Comparison of ENCODE assay signal across 20 mouse cellular contexts in genomic region chr12:112757896-112758295, GRCm38 (mm10).
"Had no signal": no experiment of that assay in that cellular context is flagged by ENCODE, and none has a peak within 500 bp of the region (broad histone marks: within the 10 kb centered on the region; RNA-seq: fewer than 3 reads in every experiment).

No protein-coding gene starts in this region.

- H3K27ac ChIP-seq: liver, embryonic 12.5 days; liver, embryonic 14.5 days; midbrain, embryonic 10.5 days; midbrain, embryonic 12.5 days; neural tube, embryonic 13.5 days; neural tube, embryonic 15.5 days had no signal

- H3K9ac ChIP-seq: liver, embryonic 12.5 days; liver, embryonic 14.5 days; lung, embryonic 14.5 days; midbrain, embryonic 12.5 days; neural tube, embryonic 13.5 days; neural tube, embryonic 15.5 days had no signal

- DNase-seq: lung, adult 18-20 months; lung, embryonic 14.5 days; lung, postnatal 10 days; lung, postnatal 4 days; midbrain, embryonic 14.5 days; retina, postnatal 1 day; right cerebral cortex, adult 18-20 months; right cerebral cortex, postnatal 25 days; right cerebral cortex, postnatal 4 days; spleen, adult 18-20 months; thymus, adult 18-20 months; thymus, postnatal 25 days had no signal

- H3K27me3 ChIP-seq: midbrain, embryonic 12.5 days; neural tube, embryonic 13.5 days had no signal

- H3K36me3 ChIP-seq: liver, embryonic 12.5 days; midbrain, embryonic 10.5 days; midbrain, embryonic 12.5 days; neural tube, embryonic 13.5 days; neural tube, embryonic 15.5 days had no signal

- H3K4me1 ChIP-seq: liver, embryonic 12.5 days; midbrain, embryonic 12.5 days; neural tube, embryonic 13.5 days; neural tube, embryonic 15.5 days had no signal

- H3K9me3 ChIP-seq: liver, embryonic 12.5 days; midbrain, embryonic 12.5 days; neural tube, embryonic 13.5 days; neural tube, embryonic 15.5 days had no signal

- H3K4me2 ChIP-seq: liver, embryonic 12.5 days; lung, embryonic 14.5 days; midbrain, embryonic 12.5 days; neural tube, embryonic 13.5 days; neural tube, embryonic 15.5 days had no signal

- H3K4me3 ChIP-seq: liver, embryonic 12.5 days; midbrain, embryonic 10.5 days; midbrain, embryonic 12.5 days; myocyte; neural tube, embryonic 13.5 days; neural tube, embryonic 15.5 days had no signal

- ATAC-seq: liver, embryonic 12.5 days; midbrain, embryonic 16.5 days had no signal
